Mouse (Mus musculus) megakaryocyte, embryonic 14.5 days (primary cell): ENCODE measurements around the gene Cpe.

Experiments
- FLI1 ChIP-seq: IDR thresholded peaks from 2 replicates; pipeline ENCODE4 v1.6.1; 2012; ENCODE audit warnings: low read length, inconsistent platforms, mixed read lengths
- GATA1 ChIP-seq: IDR thresholded peaks from 3 replicates; pipeline ENCODE4 v1.6.1; 2012; ENCODE audit warnings: mixed read lengths, low read length, inconsistent platforms, borderline replicate concordance

DNA sequence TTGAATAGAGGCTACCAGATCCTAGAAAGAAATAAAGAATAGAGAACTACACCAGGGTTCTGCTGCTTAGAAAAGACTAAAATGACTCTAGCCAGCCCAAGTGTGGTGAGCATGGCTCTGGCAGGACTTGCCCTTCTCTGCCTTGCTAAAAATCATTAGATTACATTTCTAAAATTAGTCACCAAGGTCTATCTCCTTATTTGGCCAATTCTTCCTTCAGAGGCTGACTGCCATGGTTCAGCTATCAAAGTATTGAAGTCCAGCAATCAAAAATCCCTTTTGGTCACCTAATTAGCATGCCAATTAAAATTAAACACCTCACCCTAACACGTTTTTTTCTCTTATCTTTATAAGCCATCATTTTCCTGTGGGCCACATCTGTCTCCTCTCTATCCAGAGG, 18.7 kb upstream of the Cpe start:
- TF ChIP-seq FLI1, result no peak
- no peak for TF ChIP-seq GATA1
